Comparison of ENCODE assay signal across 8 mouse cellular contexts in the genomic region with DNA sequence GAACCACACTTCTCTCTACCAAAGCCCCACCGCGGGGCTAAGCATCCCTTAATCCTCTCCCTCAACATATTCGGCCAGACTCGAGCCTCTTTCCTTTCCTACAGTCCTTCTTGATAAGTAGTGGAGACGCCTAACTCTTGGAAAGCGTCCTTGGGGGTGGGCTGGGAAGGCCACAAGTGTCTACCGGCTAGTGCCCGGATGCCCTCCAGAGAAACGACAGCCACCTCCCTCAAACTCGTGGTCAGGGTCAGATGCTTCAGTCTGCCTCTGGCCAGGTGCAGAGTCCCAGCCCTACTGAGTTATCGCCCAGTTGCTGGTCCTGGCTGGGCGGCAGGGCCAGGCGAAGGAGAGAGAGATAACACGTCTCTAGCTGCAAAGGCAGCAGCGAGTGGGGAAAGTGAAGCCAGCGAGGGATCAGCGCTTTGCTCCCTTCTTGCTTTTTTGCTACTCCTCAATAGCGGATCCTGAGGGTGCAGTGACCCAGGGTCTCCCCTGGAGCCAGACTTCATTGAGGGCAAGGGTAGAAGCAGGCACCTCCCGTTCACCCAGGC. TPM values are rescaled to one million over a fixed set of nuclear protein-coding genes. Genes with fewer than 3 reads are reported as not detected.
A peak's percentile ranks its signal among the peaks of the same experiment; 100 is the strongest.
DNase-seq lines count a peak whose midpoint lies in the region; ATAC-seq and TF ChIP-seq lines count a peak whose summit lies in the region.

No protein-coding gene starts in this region.

- H3K4me2 ChIP-seq in heart, embryonic 15.5 days, result peak overlapping the region; percentile 96
- peak overlapping the region; percentile 97 for H3K4me2 ChIP-seq in liver, embryonic 12.5 days

- ATAC-seq in common myeloid progenitor, adult 5-6 weeks (replicated peaks; ENCODE audit: low read depth, poor library complexity, severe bottlenecking), result 0 out of 2 replicates have a peak, but pooled peaks have one; percentile 6
- no peak for ATAC-seq in heart, embryonic 15.5 days (replicated peaks; ENCODE audit: insufficient number of reproducible peaks, insufficient read depth, low FRiP score, low read depth)
- peak; percentile 53 for ATAC-seq in liver, embryonic 12.5 days
- ATAC-seq in granulocyte monocyte progenitor cell, adult 5-6 weeks (replicated peaks; ENCODE audit: poor library complexity, severe bottlenecking), result no peak

- peaks cover 6% of the 10 kb centered on the region; the same call in 1 of the 2 replicates for H3K27me3 ChIP-seq in heart, embryonic 15.5 days
- H3K27me3 ChIP-seq in liver, embryonic 12.5 days (replicated peaks), result peaks cover 53% of the 10 kb centered on the region

- peak overlapping the region; percentile 51 for H3K9ac ChIP-seq in heart, embryonic 15.5 days
- peak overlapping the region; percentile 67 for H3K9ac ChIP-seq in liver, embryonic 12.5 days

- H3K27ac ChIP-seq in heart, embryonic 15.5 days, result peak overlapping the region; percentile 71
- H3K27ac ChIP-seq in liver, embryonic 12.5 days, result peak overlapping the region; percentile 69

- 22% methylated on average over 19 of the region's 19 CpGs for WGBS in lung, adult 2 months
- WGBS in heart, embryonic 15.5 days, result 5% methylated on average over 19 of the region's 19 CpGs
- WGBS in liver, embryonic 12.5 days (ENCODE audit: insufficient replicate concordance), result 3% methylated on average over 19 of the region's 19 CpGs

- H3K4me3 ChIP-seq in lung, adult 2 months (replicated peaks; ENCODE audit: extremely low read depth, low read depth, low read length), result peak overlapping the region; percentile 48
- peak overlapping the region; percentile 90 for H3K4me3 ChIP-seq in heart, embryonic 15.5 days
- H3K4me3 ChIP-seq in liver, embryonic 12.5 days, result peak overlapping the region; percentile 72

- no peak; the same call in 1 of the 2 replicates for TF ChIP-seq POLR2A in lung, adult 2 months (IDR thresholded peaks at IDR 0.05; ENCODE audit: borderline replicate concordance, extremely low read depth, low read depth, low read length)

- no peaks in the 10 kb centered on the region for H3K36me3 ChIP-seq in heart, embryonic 15.5 days
- no peaks in the 10 kb centered on the region for H3K36me3 ChIP-seq in liver, embryonic 12.5 days

- TF ChIP-seq CTCF in lung, adult 2 months (IDR thresholded peaks at IDR 0.05; ENCODE audit: insufficient read depth, low read length), result no peak

- no peaks in the 10 kb centered on the region for H3K9me3 ChIP-seq in heart, embryonic 15.5 days (replicated peaks)
- no peaks in the 10 kb centered on the region for H3K9me3 ChIP-seq in liver, embryonic 12.5 days (replicated peaks)

- peak; percentile 40 for DNase-seq in lung, adult 2 months
- DNase-seq in lung, postnatal 4 days, result no peak
- peak; percentile 57 to 80 for DNase-seq in spleen, postnatal 4 days (ENCODE audit: low spot score in 2 of 2)
- DNase-seq in frontal cortex, postnatal 36 days (ENCODE audit: low spot score in 2 of 2), result no peak

- peaks cover 18% of the 10 kb centered on the region for H3K4me1 ChIP-seq in lung, adult 2 months (ENCODE audit: control insufficient read depth, insufficient read depth, low read length)
- H3K4me1 ChIP-seq in heart, embryonic 15.5 days (replicated peaks), result peaks cover 39% of the 10 kb centered on the region
- H3K4me1 ChIP-seq in liver, embryonic 12.5 days, result peaks cover 56% of the 10 kb centered on the region

RNA-seq across cellular contexts. Expression of a gene that starts 0.6 kb away (rescaled TPM):
- 3.8 and 5.9 TPM in 2 replicates for polyA plus RNA-seq in lung, adult 2 months (2012; rRNA removed)
- 5.9 and 9.4 TPM in 2 replicates for total RNA-seq in common myeloid progenitor, adult 5-6 weeks (2017)
- polyA plus RNA-seq in heart, embryonic 15.5 days (2015; fragmentation: Nextera tagmentation; extraction: Ambion mirVana), result 2.2 and 4.5 TPM in 2 replicates
- 3.0 and 3.6 TPM in 2 replicates for polyA plus RNA-seq in liver, embryonic 12.5 days (2016; fragmentation: Nextera tagmentation; extraction: Ambion mirVana)
- total RNA-seq in granulocyte monocyte progenitor cell, adult 5-6 weeks (2014; fragmentation: Nextera tagmentation), result 3.4 and 9.6 TPM in 2 replicates
- 2.6 and 3.6 TPM in 2 replicates for total RNA-seq in granulocyte monocyte progenitor cell, adult 5-6 weeks (2017)

RNA-seq across cellular contexts. Expression of a gene that starts 1.4 kb away (rescaled TPM):
- polyA plus RNA-seq in lung, adult 2 months (2012; rRNA removed), result 31.8 and 41.5 TPM in 2 replicates
- 3.1 and 3.5 TPM in 2 replicates for total RNA-seq in common myeloid progenitor, adult 5-6 weeks (2017)
- 26.3 and 32.2 TPM in 2 replicates for polyA plus RNA-seq in heart, embryonic 15.5 days (2015; fragmentation: Nextera tagmentation; extraction: Ambion mirVana)
- 9.3 and 11.1 TPM in 2 replicates for polyA plus RNA-seq in liver, embryonic 12.5 days (2016; fragmentation: Nextera tagmentation; extraction: Ambion mirVana)
- total RNA-seq in granulocyte monocyte progenitor cell, adult 5-6 weeks (2014; fragmentation: Nextera tagmentation), result 2.5 and 3.3 TPM in 2 replicates
- total RNA-seq in granulocyte monocyte progenitor cell, adult 5-6 weeks (2017), result 1.8 and 2.8 TPM in 2 replicates

RNA-seq across cellular contexts. Expression of a gene that starts 4.6 kb away (rescaled TPM):
- polyA plus RNA-seq in lung, adult 2 months (2012; rRNA removed), result 0.08 TPM in 1 of 2 replicates, not detected in the other
- 0.82 and 0.92 TPM in 2 replicates for total RNA-seq in common myeloid progenitor, adult 5-6 weeks (2017)
- 0.13 TPM in 1 of 2 replicates, not detected in the other for polyA plus RNA-seq in heart, embryonic 15.5 days (2015; fragmentation: Nextera tagmentation; extraction: Ambion mirVana)
- 0.12 and 0.19 TPM in 2 replicates for polyA plus RNA-seq in liver, embryonic 12.5 days (2016; fragmentation: Nextera tagmentation; extraction: Ambion mirVana)
- total RNA-seq in granulocyte monocyte progenitor cell, adult 5-6 weeks (2014; fragmentation: Nextera tagmentation), result not detected in 2 replicates
- 0.52 TPM in 1 of 2 replicates, not detected in the other for total RNA-seq in granulocyte monocyte progenitor cell, adult 5-6 weeks (2017)

RNA-seq across cellular contexts. Expression of a gene that starts 21.0 kb away (rescaled TPM):
- 112 TPM in 2 replicates for polyA plus RNA-seq in lung, adult 2 months (2012; rRNA removed)
- total RNA-seq in common myeloid progenitor, adult 5-6 weeks (2017), result 22.4 and 24.1 TPM in 2 replicates
- polyA plus RNA-seq in heart, embryonic 15.5 days (2015; fragmentation: Nextera tagmentation; extraction: Ambion mirVana), result 6.8 and 10.0 TPM in 2 replicates
- polyA plus RNA-seq in liver, embryonic 12.5 days (2016; fragmentation: Nextera tagmentation; extraction: Ambion mirVana), result 3.1 and 3.2 TPM in 2 replicates
- 33.6 and 47.7 TPM in 2 replicates for total RNA-seq in granulocyte monocyte progenitor cell, adult 5-6 weeks (2014; fragmentation: Nextera tagmentation)
- total RNA-seq in granulocyte monocyte progenitor cell, adult 5-6 weeks (2017), result 10.3 and 16.4 TPM in 2 replicates

RNA-seq across cellular contexts. Expression of a gene that starts 24.9 kb away (rescaled TPM):
- polyA plus RNA-seq in lung, adult 2 months (2012; rRNA removed), result 21.8 and 22.4 TPM in 2 replicates
- total RNA-seq in common myeloid progenitor, adult 5-6 weeks (2017), result 8.7 and 10.5 TPM in 2 replicates
- 3.2 and 4.9 TPM in 2 replicates for polyA plus RNA-seq in heart, embryonic 15.5 days (2015; fragmentation: Nextera tagmentation; extraction: Ambion mirVana)
- 2.1 and 2.5 TPM in 2 replicates for polyA plus RNA-seq in liver, embryonic 12.5 days (2016; fragmentation: Nextera tagmentation; extraction: Ambion mirVana)
- total RNA-seq in granulocyte monocyte progenitor cell, adult 5-6 weeks (2014; fragmentation: Nextera tagmentation), result 14.9 and 20.0 TPM in 2 replicates
- 3.1 and 4.8 TPM in 2 replicates for total RNA-seq in granulocyte monocyte progenitor cell, adult 5-6 weeks (2017)

Comparison
In these comparisons a context has a peak if more than half of its experiments do, and no peak if none do; other contexts are left out.
1. DNase-seq: peak in lung, adult 2 months (single experiment) and spleen, postnatal 4 days (2 of 2); none in lung, postnatal 4 days (0 of 2) and frontal cortex, postnatal 36 days (0 of 2).
2. ATAC-seq: peak in common myeloid progenitor, adult 5-6 weeks (single experiment) and liver, embryonic 12.5 days (single experiment); none in heart, embryonic 15.5 days (single experiment) and granulocyte monocyte progenitor cell, adult 5-6 weeks (single experiment).
3. Peak in every context shown above with its lines, with median percentiles within 50 percentile points of each other: H3K4me3 ChIP-seq.